Mouse (Mus musculus) mouse embryonic stem cell (cell line): ENCODE results near the gene Slc15a4.

Source experiments
- in situ Hi-C, 2 experiments: fragments of 300-500 bp; cut with MboI; formaldehyde crosslinking; loops; 1 replicate in 1 of 2; 3 replicates in 1 of 2; pipeline ENCODE4 v1.14.3; 2019 to 2020; ENCODE audit warnings: low sequenced_read_pairs in 2 of 2, low pct_unique_long_range_greater_than_20kb in 1 of 2, mixed read lengths in 1 of 2; ENCODE audit not compliant: unreplicated experiment in 1 of 2

Slc15a4 gene

GRCm38 (mm10) chr5:127627242-127627641 lies 5.5 kb downstream of the Slc15a4 start:
- in situ Hi-C loops = no loop called here

GRCm38 (mm10) chr5:127624427-127625213 lies 8.1 kb downstream of the Slc15a4 start:
- in situ Hi-C loops = no loop called here

GRCm38 (mm10) chr5:127621108-127621507 lies 11.6 kb downstream of the Slc15a4 start:
- in situ Hi-C loops = no loop called here

GRCm38 (mm10) chr5:127620371-127620770 lies 12.3 kb downstream of the Slc15a4 start:
- in situ Hi-C loops = no loop called here

GRCm38 (mm10) chr5:127618834-127619233 lies 13.9 kb downstream of the Slc15a4 start:
- in situ Hi-C loops = no loop called here

GRCm38 (mm10) chr5:127616884-127617635 lies 15.6 kb downstream of the Slc15a4 start:
- in situ Hi-C loops = no loop called here

- in situ Hi-C loops = no loop called here
These were observed 16.5 kb downstream of the Slc15a4 start for GRCm38 (mm10) chr5:127616151-127616550.

- in situ Hi-C loops = no loop called here
These were observed 17.2 kb downstream of the Slc15a4 start for GRCm38 (mm10) chr5:127615459-127615858.

GRCm38 (mm10) chr5:127612397-127612796 lies 20.3 kb downstream of the Slc15a4 start:
- in situ Hi-C loops = no loop called here

- in situ Hi-C loops = no loop called here
These were observed 20.8 kb downstream of the Slc15a4 start for GRCm38 (mm10) chr5:127611881-127612280.

- in situ Hi-C loops = no loop called here
These were observed 21.7 kb downstream of the Slc15a4 start for GRCm38 (mm10) chr5:127610787-127611509.

- in situ Hi-C loops = no loop called here
These were observed 23.4 kb downstream of the Slc15a4 start for GRCm38 (mm10) chr5:127609191-127609714.

GRCm38 (mm10) chr5:127607507-127607906 lies 25.2 kb downstream of the Slc15a4 start:
- in situ Hi-C loops = no loop called here

- in situ Hi-C loops = no loop called here
These were observed 29.7 kb downstream of the Slc15a4 start for GRCm38 (mm10) chr5:127602996-127603395.

- in situ Hi-C loops = loop anchor here in 1 of 2 experiments (25.0 kb wide), 1 partner anchor 340 kb away; no protein-coding TSS in a partner anchor
These were observed 35.8 kb downstream of the Slc15a4 start for GRCm38 (mm10) chr5:127596862-127597261.

GRCm38 (mm10) chr5:127595676-127596075 lies 37.0 kb downstream of the Slc15a4 start:
- in situ Hi-C loops = loop anchor here in 1 of 2 experiments (25.0 kb wide), 1 partner anchor 342 kb away; no protein-coding TSS in a partner anchor

GRCm38 (mm10) chr5:127592854-127593253 lies 39.8 kb downstream of the Slc15a4 start:
- in situ Hi-C loops = loop anchor here in 1 of 2 experiments (25.0 kb wide), 1 partner anchor 344 kb away; no protein-coding TSS in a partner anchor

- in situ Hi-C loops = loop anchor here in 1 of 2 experiments (25.0 kb wide), 1 partner anchor 345 kb away; no protein-coding TSS in a partner anchor
These were observed 40.3 kb downstream of the Slc15a4 start for GRCm38 (mm10) chr5:127592406-127592805.
